Mouse (Mus musculus) brain, embryonic 14.5 days (tissue): ENCODE measurements around the gene Map1b.

Source experiments
- CTCF ChIP-seq: fragments of 200-500 bp; IDR thresholded peaks from 2 replicates; pipeline ENCODE4 v1.5.1; 2012; ENCODE audit warnings: inconsistent platforms, mild to moderate bottlenecking, moderate library complexity, borderline replicate concordance; ENCODE audit not compliant: insufficient read depth, insufficient read length; ENCODE audit errors: extremely low read depth
- POLR2A ChIP-seq: fragments of 200-500 bp; IDR thresholded peaks from 2 replicates; pipeline ENCODE4 v1.6.1; 2012; ENCODE audit warnings: mild to moderate bottlenecking, inconsistent platforms, borderline replicate concordance; ENCODE audit not compliant: poor library complexity, insufficient read depth, insufficient read length, severe bottlenecking; ENCODE audit errors: extremely low read depth

GRCm38 (mm10) chr13:99413481-99414351 lies 102.6 kb downstream of the Map1b start:
- TF ChIP-seq POLR2A (no peak), CTCF (no peak)
